ENCODE assay signal across 8 mouse cellular contexts in genomic region chr11:62675480-62676289, GRCm38 (mm10). TPM values are rescaled to one million over a fixed set of nuclear protein-coding genes. Genes with fewer than 3 reads are reported as not detected.
DNase-seq lines count a peak whose midpoint lies in the region; ATAC-seq lines count a peak whose summit lies in the region.

No protein-coding gene starts in this region.

- H3K27me3 ChIP-seq in hindbrain, embryonic 16.5 days (replicated peaks; ENCODE audit: control insufficient read depth, insufficient read depth, low read length), result no peaks in the 10 kb centered on the region

- peak; percentile 93 for DNase-seq in ZHBTc4 (ENCODE audit: low read depth, low spot score)
- peak; percentile 58 to 66 for DNase-seq in cerebellum, postnatal 36 days
- DNase-seq in gastrocnemius, adult 18-20 months (ENCODE audit: low spot score), result peak; percentile 79
- peak; percentile 69 for DNase-seq in left cerebral cortex, adult 18-20 months (ENCODE audit: low spot score in 2 of 2)
- DNase-seq in lung, postnatal 4 days, result peak; percentile 68 to 81
- peak; percentile 84 for DNase-seq in retina, postnatal 7 days (ENCODE audit: low read depth, low spot score)

- peak overlapping the region; percentile 14 for H3K4me3 ChIP-seq in hindbrain, embryonic 16.5 days (ENCODE audit: low read length)

- WGBS in hindbrain, embryonic 16.5 days, result 19% methylated on average over 17 of the region's 17 CpGs

- peak overlapping the region; percentile 55 for H3K4me2 ChIP-seq in hindbrain, embryonic 16.5 days (ENCODE audit: low read length)

- ATAC-seq in hindbrain, embryonic 16.5 days, result peak; percentile 95
- no peak for ATAC-seq in erythroid progenitor cell, adult 5-6 weeks (replicated peaks; ENCODE audit: low FRiP score, poor library complexity, severe bottlenecking)

- no peaks in the 10 kb centered on the region for H3K9me3 ChIP-seq in hindbrain, embryonic 16.5 days (ENCODE audit: control insufficient read depth, low read length)

- peak overlapping the region; percentile 62 for H3K9ac ChIP-seq in hindbrain, embryonic 16.5 days (ENCODE audit: low read depth, low read length)

- peaks cover 6% of the 10 kb centered on the region; the same call in 1 of the 2 replicates for H3K4me1 ChIP-seq in hindbrain, embryonic 16.5 days (ENCODE audit: control insufficient read depth, insufficient read depth, low read depth, low read length)

- 0 out of 2 replicates have a peak overlapping the region, but pooled peaks have one; percentile 17 for H3K27ac ChIP-seq in hindbrain, embryonic 16.5 days (ENCODE audit: low read depth, low read length)

- H3K36me3 ChIP-seq in hindbrain, embryonic 16.5 days (ENCODE audit: control insufficient read depth, insufficient read depth, low read length), result no peaks in the 10 kb centered on the region

RNA-seq across cellular contexts. Expression of gene Mmgt2, which starts 27.2 kb away (rescaled TPM):
- total RNA-seq in gastrocnemius, adult 18-20 months (2021), result 1 to 10 TPM; 3.3 to 3.6 TPM
- 26.4 and 26.7 TPM in 2 replicates for polyA plus RNA-seq in hindbrain, embryonic 16.5 days (2015; fragmentation: Nextera tagmentation; extraction: Ambion mirVana)
- 10 to 100 TPM; 23.7 to 24.0 TPM for total RNA-seq in left cerebral cortex, adult 18-20 months (2021)
- 1.8 and 3.8 TPM in 2 replicates for total RNA-seq in erythroid progenitor cell, adult 5-6 weeks (2015; ENCODE audit: low replicate concordance)
- 3.0 and 4.5 TPM in 2 replicates for total RNA-seq in erythroid progenitor cell, adult 5-6 weeks (2017; ENCODE audit: low replicate concordance)

RNA-seq across cellular contexts. Expression of gene Lrrc75a, which starts 27.4 kb away (rescaled TPM):
- 1 to 10 TPM; 3.2 to 3.5 TPM for total RNA-seq in gastrocnemius, adult 18-20 months (2021)
- polyA plus RNA-seq in hindbrain, embryonic 16.5 days (2015; fragmentation: Nextera tagmentation; extraction: Ambion mirVana), result 8.4 and 9.7 TPM in 2 replicates
- 10 to 100 TPM; 24.2 to 28.0 TPM for total RNA-seq in left cerebral cortex, adult 18-20 months (2021)
- 2.9 TPM in 1 of 2 replicates, not detected in the other for total RNA-seq in erythroid progenitor cell, adult 5-6 weeks (2015; ENCODE audit: low replicate concordance)
- total RNA-seq in erythroid progenitor cell, adult 5-6 weeks (2017; ENCODE audit: low replicate concordance), result 0.53 TPM in 1 of 2 replicates, not detected in the other

RNA-seq across cellular contexts. Expression of gene Zfp287, which starts 56.0 kb away (rescaled TPM):
- 1 to 10 TPM in 1 of 2 experiments, under 1 TPM in 1; 0.96 to 1.3 TPM for total RNA-seq in gastrocnemius, adult 18-20 months (2021)
- 17.9 and 18.5 TPM in 2 replicates for polyA plus RNA-seq in hindbrain, embryonic 16.5 days (2015; fragmentation: Nextera tagmentation; extraction: Ambion mirVana)
- total RNA-seq in left cerebral cortex, adult 18-20 months (2021), result 10 to 100 TPM; 16.8 to 17.2 TPM
- total RNA-seq in erythroid progenitor cell, adult 5-6 weeks (2015; ENCODE audit: low replicate concordance), result 0.42 TPM in 1 of 2 replicates, not detected in the other
- 0.26 and 0.83 TPM in 2 replicates for total RNA-seq in erythroid progenitor cell, adult 5-6 weeks (2017; ENCODE audit: low replicate concordance)

Comparison
In these comparisons a context has a peak if more than half of its experiments do, and no peak if none do; other contexts are left out.
1. RNA of gene Mmgt2, which starts 27.2 kb away (total RNA-seq): 23.7 to 24.0 TPM in left cerebral cortex, adult 18-20 months; 1.8 to 4.5 TPM in erythroid progenitor cell, adult 5-6 weeks and 3.3 to 3.6 TPM in gastrocnemius, adult 18-20 months; every median in the first group is over 4 times any median in the second.
2. RNA of gene Lrrc75a, which starts 27.4 kb away (total RNA-seq): 24.2 to 28.0 TPM in left cerebral cortex, adult 18-20 months; 3.2 to 3.5 TPM in gastrocnemius, adult 18-20 months and 0.53 to 2.9 TPM in erythroid progenitor cell, adult 5-6 weeks; every median in the first group is over 4 times any median in the second.
3. RNA of gene Zfp287, which starts 56.0 kb away (total RNA-seq): 16.8 to 17.2 TPM in left cerebral cortex, adult 18-20 months; 0.96 to 1.3 TPM in gastrocnemius, adult 18-20 months and 0.26 to 0.83 TPM in erythroid progenitor cell, adult 5-6 weeks; every median in the first group is over 4 times any median in the second.
4. Peak in every context shown above with its lines, with median percentiles within 50 percentile points of each other: DNase-seq.